Mouse (Mus musculus) megakaryocyte progenitor cell, adult 5-6 weeks (primary cell): ENCODE measurements at regions not wholly inside any gene's neighbourhood (a gene's known extent, or its start where the extent isn't known, plus 50 kb on each side); places are given as distances from the start of the nearest gene placed in this dataset.

Source experiments
- ATAC-seq: replicated peaks from 2 replicates; pipeline ENCODE4 v1.8.0; 2016; ENCODE audit warnings: mild to moderate bottlenecking, moderate TSS enrichment, inconsistent platforms; ENCODE audit not compliant: poor library complexity

- no peak for ATAC-seq
These were observed 59.9 kb upstream of the Gm4791 start for GRCm38 (mm10) chr9:46938628-46939027.

DNA sequence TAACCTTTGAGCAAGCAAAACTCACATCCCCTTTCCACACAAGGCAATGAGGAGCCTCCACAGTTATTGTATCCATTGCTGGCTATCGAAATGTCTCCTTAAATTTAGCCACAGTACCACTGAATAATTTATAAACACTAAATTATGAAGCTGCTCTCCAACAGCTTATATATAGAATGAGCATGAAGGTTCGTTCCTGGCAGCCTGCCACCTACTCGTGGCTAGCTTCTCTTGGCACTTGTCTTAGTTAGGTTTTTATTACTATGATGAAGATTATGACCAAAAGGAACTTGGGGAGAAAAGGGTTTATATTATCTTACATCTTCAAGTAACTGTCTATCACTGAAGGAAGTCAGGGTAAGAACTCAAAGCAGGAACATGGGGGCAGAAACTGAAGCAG, 72.9 kb upstream of the Gm4791 start:
- no peak for ATAC-seq

DNA sequence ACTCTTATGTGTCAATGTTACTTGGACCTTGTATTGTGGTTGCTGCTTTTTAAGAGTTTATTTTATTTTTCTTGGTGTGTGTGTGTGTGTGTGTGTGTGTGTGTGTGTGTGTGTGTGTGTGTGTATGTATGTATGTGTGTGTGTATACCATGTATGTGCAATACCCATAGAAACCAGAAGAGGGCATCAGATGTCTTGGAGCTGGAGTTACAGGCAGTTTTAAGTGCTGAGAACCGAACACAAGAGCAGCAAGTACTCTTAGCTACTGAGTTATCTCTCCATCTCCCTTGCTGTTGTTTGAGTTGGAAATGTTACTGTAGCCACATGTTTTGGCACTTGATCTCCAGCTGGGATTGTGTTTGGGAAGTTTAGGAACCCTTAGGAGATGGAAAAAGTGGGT, 78.5 kb upstream of the Gm4791 start:
- ATAC-seq = no peak

DNA sequence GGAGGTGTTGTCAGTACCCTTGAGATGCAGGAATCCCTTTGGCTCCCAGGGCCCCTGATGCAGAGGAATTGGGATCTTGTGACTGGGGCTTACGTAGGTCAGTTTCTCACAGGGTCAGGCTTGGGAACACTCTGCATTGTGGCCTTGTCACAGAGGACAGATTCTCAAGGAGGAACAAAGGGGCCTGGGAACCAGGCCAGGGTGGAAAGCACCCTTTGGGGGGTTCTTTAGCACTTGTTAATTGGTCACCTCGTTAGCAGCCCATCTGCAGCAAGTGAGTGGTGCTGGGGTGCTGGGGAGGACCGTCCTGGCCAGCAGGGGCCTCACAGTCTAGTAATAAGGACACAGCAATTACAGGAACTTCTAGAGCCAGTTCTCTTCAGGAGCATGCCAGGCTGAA, 85.3 kb upstream of the Gm4791 start:
- no peak for ATAC-seq

- ATAC-seq = no peak
These were observed 89.0 kb upstream of the Gm4791 start for GRCm38 (mm10) chr9:46909412-46910013.

- no peak for ATAC-seq
These were observed 93.5 kb upstream of the Gm4791 start for GRCm38 (mm10) chr9:46905081-46905480.

GRCm38 (mm10) chr9:46903491-46904220, 94.9 kb upstream of the Gm4791 start:
- no peak for ATAC-seq

DNA sequence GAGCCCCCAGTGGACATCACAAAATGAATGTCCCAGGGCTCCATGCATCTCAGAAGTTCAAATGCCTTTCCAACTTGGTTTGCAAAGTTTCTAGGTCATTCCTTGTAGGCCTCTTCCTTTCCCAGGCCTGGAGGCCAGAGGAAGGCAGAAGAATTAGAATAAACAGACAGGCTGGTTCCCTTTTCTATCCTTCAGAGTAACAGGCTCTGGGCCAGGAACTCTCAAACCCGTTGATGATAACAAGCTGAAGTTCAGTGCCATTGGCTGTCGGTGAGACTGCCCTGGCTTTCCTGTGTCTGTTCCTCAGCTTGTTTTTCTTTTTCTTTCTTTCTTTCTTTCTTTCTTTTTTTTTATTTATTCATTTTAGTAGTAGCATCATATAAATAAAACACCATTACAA, 99.3 kb upstream of the Gm4791 start:
- ATAC-seq = no peak

GRCm38 (mm10) chr9:46898120-46898519, 100.4 kb upstream of the Gm4791 start:
- no peak for ATAC-seq

DNA sequence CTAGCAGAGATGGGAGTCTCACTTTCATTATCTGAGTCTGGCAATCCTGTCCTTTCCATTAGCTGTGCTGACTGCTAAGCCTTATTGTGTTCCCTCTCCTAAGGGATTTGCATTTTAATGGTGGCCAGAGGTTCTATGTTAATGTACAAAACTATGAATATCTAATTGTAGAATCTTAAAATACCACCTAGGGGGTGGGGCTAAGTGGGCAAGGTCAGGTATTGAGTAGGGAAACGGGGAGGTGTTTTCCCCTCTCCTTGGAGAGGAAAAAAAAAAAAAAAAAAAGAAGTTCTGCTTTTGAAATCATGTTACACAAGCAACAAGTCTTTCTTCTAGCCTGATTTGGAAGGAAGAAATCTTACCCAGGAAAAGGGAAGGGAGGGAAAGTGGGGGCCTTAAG, 106.7 kb upstream of the Gm4791 start:
- no peak for ATAC-seq

DNA sequence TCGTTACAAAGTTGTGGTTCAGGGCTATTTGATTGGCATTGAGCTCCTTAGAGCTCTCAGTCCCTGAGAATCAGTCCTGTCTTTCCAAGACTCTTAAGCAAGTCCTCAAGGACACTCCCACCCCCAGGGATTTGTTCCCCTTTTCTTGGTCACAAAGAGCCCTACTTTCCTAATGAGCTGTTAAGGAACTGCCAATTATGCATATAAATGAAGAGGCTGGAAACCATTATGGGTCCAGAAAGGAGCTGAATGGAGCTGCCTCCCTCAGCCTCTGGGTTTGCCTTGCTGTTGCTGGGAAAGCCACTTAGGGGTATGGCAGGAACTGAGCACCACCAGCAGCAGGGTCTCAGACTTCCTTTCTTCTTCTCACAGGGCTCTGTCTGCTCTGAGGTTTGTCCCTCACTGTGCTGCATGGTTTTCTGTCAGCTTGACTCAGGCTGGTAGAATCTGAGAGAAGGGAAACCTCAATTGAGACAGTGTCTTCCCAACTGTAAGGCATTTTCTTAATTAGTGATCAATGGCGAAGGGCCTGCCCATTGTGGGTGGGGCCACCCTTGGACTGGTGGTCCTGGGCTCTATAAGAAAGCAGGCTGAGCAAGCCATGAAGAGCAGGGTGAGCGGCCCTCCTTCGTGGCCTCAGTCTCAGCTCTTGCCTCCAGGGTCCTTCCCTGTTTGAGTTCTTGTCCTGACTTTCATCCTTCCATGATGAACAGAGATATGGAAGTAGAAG, 108.4 kb upstream of the Gm4791 start:
- no peak for ATAC-seq

- no peak for ATAC-seq
These were observed 127.1 kb upstream of the Gm4791 start for GRCm38 (mm10) chr9:46871211-46871994.

GRCm38 (mm10) chr9:46863934-46864333, 134.6 kb upstream of the Gm4791 start:
- ATAC-seq = no peak

DNA sequence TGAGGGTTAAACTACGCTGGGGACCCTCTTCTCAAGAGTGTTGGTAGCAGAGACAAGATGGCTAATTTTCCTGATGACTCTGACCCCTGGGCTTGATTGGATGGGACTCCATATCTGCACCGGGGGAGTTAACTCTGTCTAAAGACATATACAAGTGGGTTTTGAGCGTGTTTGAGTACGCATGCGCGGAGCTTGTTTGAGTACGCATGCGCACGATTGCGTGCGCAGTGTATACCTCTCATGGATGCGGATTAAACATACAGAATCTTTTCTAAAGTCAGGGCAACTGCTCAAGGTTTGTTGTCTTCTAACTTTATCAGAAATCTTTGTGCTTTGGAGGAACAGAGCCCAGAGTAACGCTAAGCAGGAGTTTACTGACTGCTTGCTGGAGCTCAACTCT, 146.8 kb upstream of the Gm4791 start:
- no peak for ATAC-seq

DNA sequence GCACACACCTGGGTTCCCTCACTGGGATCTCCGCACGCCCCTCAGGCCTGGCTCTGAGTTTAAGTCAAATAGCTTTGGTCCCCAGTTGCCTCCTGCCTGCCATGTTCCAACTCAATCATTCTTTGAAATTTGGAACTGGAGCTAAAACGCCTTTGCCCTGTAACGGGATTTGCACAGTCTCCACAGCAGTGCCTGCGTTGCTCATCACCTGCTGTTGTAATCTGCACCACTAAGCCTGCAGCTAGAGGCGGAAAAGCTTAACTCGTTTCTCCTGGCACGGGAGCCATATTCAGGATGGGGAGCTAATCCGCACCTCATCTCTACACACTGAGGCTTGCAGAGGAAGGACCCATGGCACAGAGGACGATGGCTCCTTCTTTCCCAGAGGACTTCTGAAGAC, 147.2 kb upstream of the Gm4791 start:
- no peak for ATAC-seq

- no peak for ATAC-seq
These were observed 153.3 kb upstream of the Gm4791 start for GRCm38 (mm10) chr9:46845276-46845675.

GRCm38 (mm10) chr9:46843781-46844180, 154.8 kb upstream of the Gm4791 start:
- ATAC-seq = no peak

GRCm38 (mm10) chr9:46841571-46841970, 157.0 kb upstream of the Gm4791 start:
- no peak for ATAC-seq

GRCm38 (mm10) chr9:46835261-46835660, 163.3 kb upstream of the Gm4791 start:
- no peak for ATAC-seq

DNA sequence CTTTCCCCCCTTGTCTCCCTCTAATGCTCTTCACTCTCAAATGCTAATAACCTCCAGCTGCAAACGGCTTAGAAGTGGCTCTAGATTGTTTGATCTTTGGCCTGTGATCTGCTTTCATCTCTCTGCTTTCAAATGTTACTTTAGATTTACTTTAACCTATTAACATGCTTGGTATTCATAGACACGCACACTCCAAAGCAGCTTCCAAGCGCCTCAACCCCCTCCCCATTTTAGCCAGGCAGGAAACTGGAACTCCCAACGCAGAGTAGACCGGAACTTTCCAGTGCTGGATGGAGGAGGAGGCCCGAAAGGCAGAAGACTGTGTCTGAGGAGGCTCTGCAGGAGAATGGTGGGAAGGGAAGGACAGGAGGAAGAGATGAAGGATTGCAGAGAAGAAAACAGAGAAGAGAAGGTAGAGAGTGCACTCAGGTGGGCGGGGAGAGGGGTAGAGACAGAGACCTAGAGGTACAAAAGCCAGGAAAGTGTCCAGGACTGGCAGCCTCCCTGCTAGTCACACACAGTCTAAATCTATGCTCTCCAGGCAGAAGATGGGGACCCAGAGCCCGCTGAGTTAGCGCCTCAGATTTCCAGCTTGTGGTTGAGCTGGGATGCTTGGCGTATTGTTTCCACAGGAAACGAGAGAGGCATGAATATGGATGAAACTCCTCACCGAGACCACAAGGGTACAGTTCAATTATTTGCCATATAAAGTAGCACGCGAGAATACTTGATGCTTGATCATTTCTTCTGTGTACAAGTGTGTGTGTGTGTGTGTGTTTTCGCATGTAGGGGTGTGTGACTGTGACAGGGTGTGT, 167.6 kb upstream of the Gm4791 start:
- no peak for ATAC-seq

DNA sequence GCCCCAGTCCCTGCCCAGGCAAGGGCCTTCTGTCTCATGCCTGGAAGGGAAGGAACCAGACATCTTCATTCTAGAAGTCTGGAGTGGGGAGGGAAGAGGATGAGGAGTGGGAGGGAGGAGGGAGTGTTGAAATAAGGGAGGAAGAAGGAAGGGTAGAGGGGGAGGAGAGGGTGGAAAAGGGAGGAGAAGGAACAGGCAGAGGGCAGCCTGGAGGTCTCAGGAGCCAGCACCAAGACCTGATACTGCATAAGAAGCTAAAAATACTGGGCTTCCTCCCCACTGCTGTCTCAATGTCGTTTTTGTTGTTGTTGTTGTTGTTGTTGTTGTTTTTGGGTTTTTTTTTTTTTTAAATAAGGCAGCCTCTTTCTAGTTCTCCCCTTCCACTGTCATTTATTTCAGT, 168.2 kb upstream of the Gm4791 start:
- no peak for ATAC-seq
